ENCODE assay signal across 13 mouse cellular contexts in genomic region chr15:101293025-101293621, GRCm38 (mm10). TPM values are rescaled to one million over a fixed set of nuclear protein-coding genes. Genes with fewer than 3 reads are reported as not detected.
DNase-seq lines count a peak whose midpoint lies in the region; ATAC-seq and TF ChIP-seq lines count a peak whose summit lies in the region.
"Had no signal": no experiment of that assay in that cellular context is flagged by ENCODE, and none has a peak within 500 bp of the region (broad histone marks: within the 10 kb centered on the region; RNA-seq: fewer than 3 reads in every experiment).

TSS of gene 6030408B16Rik (plus strand) at chr15:101293212.

- H3K4me1 ChIP-seq in lung, adult 2 months (ENCODE audit: control insufficient read depth, insufficient read depth, low read length): no peaks in the 10 kb centered on the region
- peaks cover 17% of the 10 kb centered on the region for H3K4me1 ChIP-seq in heart, embryonic 15.5 days (replicated peaks)
- H3K4me1 ChIP-seq in stomach, embryonic 15.5 days: peaks cover 25% of the 10 kb centered on the region
- H3K4me1 ChIP-seq: forebrain, embryonic 12.5 days had no signal

- H3K4me3 ChIP-seq in lung, adult 2 months (replicated peaks; ENCODE audit: extremely low read depth, low read depth, low read length): peak within 1 kb of the TSS; percentile 57
- H3K4me3 ChIP-seq in heart, embryonic 15.5 days: peak within 1 kb of the TSS; percentile 22
- H3K4me3 ChIP-seq in stomach, embryonic 15.5 days (replicated peaks): peak within 1 kb of the TSS; percentile 29
- H3K4me3 ChIP-seq: forebrain, embryonic 12.5 days; hindbrain, embryonic 12.5 days; left cerebral cortex, adult 2 months had no signal

- 0 out of 2 replicates have a peak, but pooled peaks have one; percentile 34 for ATAC-seq in heart, embryonic 15.5 days (replicated peaks; ENCODE audit: insufficient number of reproducible peaks, insufficient read depth, low FRiP score, low read depth)
- no peak for ATAC-seq in stomach, embryonic 15.5 days (ENCODE audit: insufficient read depth, low FRiP score, low read depth)
- no peak for ATAC-seq in inflammation-experienced regulatory T-cells, adult 6 months

- H3K27me3 ChIP-seq in heart, embryonic 15.5 days: no peaks in the 10 kb centered on the region
- H3K27me3 ChIP-seq in stomach, embryonic 15.5 days (replicated peaks): no peaks in the 10 kb centered on the region
- H3K27me3 ChIP-seq: forebrain, embryonic 12.5 days; hindbrain, embryonic 12.5 days had no signal

- peak; percentile 96 for DNase-seq in heart, adult 11 months
- no peak for DNase-seq in heart, adult 9 months (ENCODE audit: low spot score in 2 of 2)
- no peak for DNase-seq in lung, adult 2 months
- DNase-seq in lung, postnatal 14 days: no peak
- DNase-seq in cerebellum, adult 9-10 months: no peak
- DNase-seq: adrenal gland, postnatal 14 days; cerebellum, postnatal 36 days had no signal

- peaks cover 39% of the 10 kb centered on the region for H3K36me3 ChIP-seq in heart, embryonic 15.5 days
- H3K36me3 ChIP-seq in stomach, embryonic 15.5 days: peaks cover 30% of the 10 kb centered on the region

- TF ChIP-seq POLR2A in lung, adult 2 months (IDR thresholded peaks at IDR 0.05; ENCODE audit: borderline replicate concordance, extremely low read depth, low read depth, low read length): peak; percentile 47; the same call in 1 of the 2 replicates

- H3K9me3 ChIP-seq in heart, embryonic 15.5 days (replicated peaks): no peaks in the 10 kb centered on the region
- H3K9me3 ChIP-seq in stomach, embryonic 15.5 days: no peaks in the 10 kb centered on the region
- H3K9me3 ChIP-seq: forebrain, embryonic 12.5 days; hindbrain, embryonic 12.5 days had no signal

- 48% methylated on average over 18 of the region's 18 CpGs for WGBS in lung, adult 2 months
- 38% methylated on average over 18 of the region's 18 CpGs for whole genome bisulfite sequencing in heart, embryonic 15.5 days
- WGBS in stomach, embryonic 15.5 days: 46% methylated on average over 18 of the region's 18 CpGs

- H3K4me2 ChIP-seq in heart, embryonic 15.5 days: peak within 1 kb of the TSS; percentile 14; the same call in 1 of the 2 replicates
- H3K4me2 ChIP-seq in stomach, embryonic 15.5 days: peak within 1 kb of the TSS; percentile 38
- H3K4me2 ChIP-seq: forebrain, embryonic 12.5 days; hindbrain, embryonic 12.5 days had no signal

- H3K9ac ChIP-seq in heart, embryonic 15.5 days: no peak within 1 kb of the TSS
- H3K9ac ChIP-seq in stomach, embryonic 15.5 days: no peak within 1 kb of the TSS; the same call in 1 of the 2 replicates
- H3K9ac ChIP-seq: forebrain, embryonic 12.5 days; hindbrain, embryonic 12.5 days had no signal

- peak within 1 kb of the TSS; percentile 48; the same call in 1 of the 2 replicates for H3K27ac ChIP-seq in heart, embryonic 15.5 days
- H3K27ac ChIP-seq in stomach, embryonic 15.5 days: peak within 1 kb of the TSS; percentile 73
- H3K27ac ChIP-seq: forebrain, embryonic 12.5 days; hindbrain, embryonic 12.5 days; left cerebral cortex, adult 2 months had no signal

- TF ChIP-seq CTCF in lung, adult 2 months (IDR thresholded peaks at IDR 0.05; ENCODE audit: insufficient read depth, low read length): no peak

RNA-seq across cellular contexts. Expression of gene 6030408B16Rik, which starts in this region (rescaled TPM):
- 35.1 and 39.4 TPM in 2 replicates for polyA plus RNA-seq in lung, adult 2 months (2012; rRNA removed)
- 3.1 and 4.8 TPM in 2 replicates for polyA plus RNA-seq in heart, embryonic 15.5 days (2015; fragmentation: Nextera tagmentation; extraction: Ambion mirVana)
- polyA plus RNA-seq in stomach, embryonic 15.5 days (2015; fragmentation: Nextera tagmentation; extraction: Ambion mirVana): 9.5 and 11.6 TPM in 2 replicates
- polyA plus RNA-seq in inflammation-experienced regulatory T-cells, adult 6 months (2017; shearing (Covaris generic)): under 1 TPM in 1 of 3 experiments, not detected in 2; 0.70 TPM
